Mouse (Mus musculus): ENCODE measurements around the gene Slc23a2.

Slc23a2 gene

DNA sequence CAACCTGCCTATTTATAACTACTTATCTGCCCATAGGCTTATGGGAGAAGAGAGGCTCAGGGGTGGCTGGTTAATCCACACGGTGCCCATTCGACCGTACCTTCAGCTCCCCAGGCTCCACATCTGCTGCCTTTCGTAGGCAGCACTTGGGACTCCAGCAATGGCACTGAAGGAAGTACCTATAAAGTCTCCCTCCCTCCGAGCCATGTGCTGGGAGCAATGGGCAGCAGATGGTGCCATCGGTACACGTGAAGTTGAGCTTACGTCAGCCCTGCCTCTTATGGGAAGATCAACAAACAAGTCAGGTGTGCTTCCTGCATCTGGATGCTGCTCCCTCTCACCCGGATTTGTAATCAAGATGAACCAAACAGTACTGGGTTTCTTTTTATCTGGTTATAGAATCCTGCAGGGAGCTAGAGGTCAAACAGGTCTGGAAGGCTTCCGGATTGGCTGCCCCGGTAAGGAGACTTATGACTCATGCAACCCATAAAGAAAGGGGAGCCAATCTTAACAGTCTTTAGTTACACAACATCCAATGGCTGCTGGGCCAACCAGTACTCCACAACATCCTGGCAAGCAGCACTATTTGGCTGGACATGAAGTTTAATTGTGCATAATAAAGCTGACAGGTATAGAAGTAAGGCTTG lies 80.6 kb downstream of the Slc23a2 start:
- TF ChIP-seq POU5F1 (IDR thresholded peaks at IDR 0.05; ENCODE audit: borderline replicate concordance, low read length): no peak
- TF ChIP-seq CTCF (conservative IDR thresholded peaks at IDR 0.05; ENCODE audit: low read length): no peak
- TF ChIP-seq NANOG (IDR thresholded peaks at IDR 0.05; ENCODE audit: borderline replicate concordance, low read length): no peak
- Histone ChIP-seq H3K27me3 (ENCODE audit: insufficient read depth, low read length) (no peaks in the 10 kb centered on the region), H3K4me3 (replicated peaks; ENCODE audit: low read length) (no peak overlapping the region), H3K4me1 (replicated peaks; ENCODE audit: low read depth, low read length) (peaks cover 20% of the 10 kb centered on the region), H3K9me3 (ENCODE audit: low read length) (no peaks in the 10 kb centered on the region), H3K36me3 (ENCODE audit: insufficient read depth, low read length) (peaks cover 86% of the 10 kb centered on the region)

DNA sequence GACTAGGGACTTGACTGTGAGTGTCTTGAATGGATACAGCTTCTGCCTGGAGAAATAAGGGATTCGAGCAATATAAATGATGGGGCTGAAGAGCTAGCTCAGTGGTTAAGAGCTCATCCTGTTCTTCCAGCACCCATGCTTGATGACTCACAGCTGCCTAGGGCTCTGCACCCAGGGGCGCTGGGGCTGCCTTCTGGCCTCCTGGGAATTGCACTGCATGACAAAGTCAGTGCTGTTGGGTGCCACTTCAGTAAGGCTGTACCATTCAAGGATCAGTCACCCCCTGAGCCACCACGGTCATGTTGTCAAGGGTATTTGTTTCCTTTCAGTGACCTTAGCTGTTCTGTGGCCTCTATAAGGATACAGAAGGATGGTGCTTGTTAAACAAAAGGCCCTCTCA lies 81.1 kb downstream of the Slc23a2 start:
- H3K36me3 ChIP-seq (ENCODE audit: insufficient read depth, low read length): peaks cover 86% of the 10 kb centered on the region
- no peaks in the 10 kb centered on the region for H3K9me3 ChIP-seq (ENCODE audit: low read length)
- peaks cover 20% of the 10 kb centered on the region for H3K4me1 ChIP-seq (replicated peaks; ENCODE audit: low read depth, low read length)
- H3K4me3 ChIP-seq (replicated peaks; ENCODE audit: low read length): no peak overlapping the region
- no peaks in the 10 kb centered on the region for H3K27me3 ChIP-seq (ENCODE audit: insufficient read depth, low read length)
- TF ChIP-seq POU5F1 (IDR thresholded peaks at IDR 0.05; ENCODE audit: borderline replicate concordance, low read length) (no peak), CTCF (conservative IDR thresholded peaks at IDR 0.05; ENCODE audit: low read length) (no peak), NANOG (IDR thresholded peaks at IDR 0.05; ENCODE audit: borderline replicate concordance, low read length) (no peak)

DNA sequence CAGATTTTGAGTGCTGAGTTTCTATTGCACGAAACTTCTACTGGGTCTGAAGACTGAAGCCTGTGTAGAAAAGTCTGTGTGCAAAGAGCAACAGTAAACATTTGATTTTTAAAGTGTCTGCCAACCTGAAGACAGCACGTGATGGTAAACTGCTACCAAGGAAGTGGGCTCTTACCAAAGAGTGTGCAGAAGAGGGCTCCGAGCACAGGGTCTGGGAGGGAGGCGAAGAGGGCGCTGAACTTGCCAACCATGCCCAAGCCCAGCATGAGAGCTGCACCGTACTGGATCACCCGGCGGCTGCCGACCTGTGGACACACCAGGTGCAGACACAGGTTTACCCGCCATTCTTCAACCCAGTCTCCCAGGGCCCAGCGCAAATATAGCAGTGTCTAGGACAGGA lies 83.0 kb downstream of the Slc23a2 start:
- Histone ChIP-seq H3K4me1 (replicated peaks; ENCODE audit: low read depth, low read length) (peaks cover 18% of the 10 kb centered on the region), H3K36me3 (ENCODE audit: insufficient read depth, low read length) (peaks cover 95% of the 10 kb centered on the region), H3K4me3 (replicated peaks; ENCODE audit: low read length) (no peak overlapping the region), H3K27me3 (ENCODE audit: insufficient read depth, low read length) (no peaks in the 10 kb centered on the region), H3K9me3 (ENCODE audit: low read length) (no peaks in the 10 kb centered on the region)
- TF ChIP-seq NANOG (IDR thresholded peaks at IDR 0.05; ENCODE audit: borderline replicate concordance, low read length): no peak
- TF ChIP-seq CTCF (conservative IDR thresholded peaks at IDR 0.05; ENCODE audit: low read length): no peak
- TF ChIP-seq POU5F1 (IDR thresholded peaks at IDR 0.05; ENCODE audit: borderline replicate concordance, low read length): no peak

DNA sequence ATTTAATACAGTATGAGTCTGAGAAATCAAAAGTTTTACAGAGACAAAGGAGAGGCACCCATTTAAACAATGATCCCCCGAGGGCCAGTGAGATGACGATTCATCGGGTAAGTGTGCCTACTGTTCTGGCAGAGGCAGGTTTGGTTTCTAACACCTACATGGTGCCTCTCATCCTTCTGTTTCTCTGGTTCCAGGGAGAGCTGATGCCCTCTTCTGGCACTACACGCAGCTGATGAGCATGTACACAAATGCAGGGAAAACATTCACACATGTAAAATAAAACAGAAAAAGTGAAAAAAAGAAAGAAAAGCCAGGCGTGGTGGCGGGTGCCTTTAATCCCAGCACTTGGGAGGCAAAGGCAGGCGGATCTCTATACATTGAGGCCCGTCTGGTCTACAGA lies 85.0 kb downstream of the Slc23a2 start:
- H3K4me3 ChIP-seq (replicated peaks; ENCODE audit: low read length): no peak overlapping the region
- H3K27me3 ChIP-seq (ENCODE audit: insufficient read depth, low read length): no peaks in the 10 kb centered on the region
- H3K36me3 ChIP-seq (ENCODE audit: insufficient read depth, low read length): peaks cover 95% of the 10 kb centered on the region
- TF ChIP-seq POU5F1 (IDR thresholded peaks at IDR 0.05; ENCODE audit: borderline replicate concordance, low read length) (no peak), CTCF (conservative IDR thresholded peaks at IDR 0.05; ENCODE audit: low read length) (no peak), NANOG (IDR thresholded peaks at IDR 0.05; ENCODE audit: borderline replicate concordance, low read length) (no peak)
- H3K4me1 ChIP-seq (replicated peaks; ENCODE audit: low read depth, low read length): peaks cover 16% of the 10 kb centered on the region
- no peaks in the 10 kb centered on the region for H3K9me3 ChIP-seq (ENCODE audit: low read length)

DNA sequence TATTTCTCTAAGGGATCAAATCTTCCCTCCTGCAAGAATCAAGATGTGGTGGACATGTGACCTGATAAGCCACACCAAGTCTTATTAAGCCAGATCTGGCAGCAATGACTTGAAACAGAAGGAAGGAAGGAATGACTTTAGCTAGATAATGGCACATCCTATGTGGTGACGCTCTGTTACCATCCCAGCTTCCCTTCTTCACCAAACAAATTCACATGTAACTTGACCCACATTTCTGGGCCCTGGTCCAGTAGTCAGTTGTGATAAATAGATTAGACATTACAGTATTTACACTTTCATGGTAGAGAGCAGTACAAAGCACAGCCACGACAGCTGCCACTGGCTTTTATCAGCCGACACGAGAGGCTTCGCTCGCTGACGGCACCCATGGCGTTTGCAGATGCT lies 89.6 kb downstream of the Slc23a2 start:
- TF ChIP-seq NANOG (IDR thresholded peaks at IDR 0.05; ENCODE audit: borderline replicate concordance, low read length) (no peak), CTCF (conservative IDR thresholded peaks at IDR 0.05; ENCODE audit: low read length) (no peak), POU5F1 (IDR thresholded peaks at IDR 0.05; ENCODE audit: borderline replicate concordance, low read length) (no peak)
- Histone ChIP-seq H3K36me3 (ENCODE audit: insufficient read depth, low read length) (peaks cover 74% of the 10 kb centered on the region), H3K4me3 (replicated peaks; ENCODE audit: low read length) (no peak overlapping the region), H3K9me3 (ENCODE audit: low read length) (no peaks in the 10 kb centered on the region), H3K4me1 (replicated peaks; ENCODE audit: low read depth, low read length) (peaks cover 6% of the 10 kb centered on the region), H3K27me3 (ENCODE audit: insufficient read depth, low read length) (no peaks in the 10 kb centered on the region)

DNA sequence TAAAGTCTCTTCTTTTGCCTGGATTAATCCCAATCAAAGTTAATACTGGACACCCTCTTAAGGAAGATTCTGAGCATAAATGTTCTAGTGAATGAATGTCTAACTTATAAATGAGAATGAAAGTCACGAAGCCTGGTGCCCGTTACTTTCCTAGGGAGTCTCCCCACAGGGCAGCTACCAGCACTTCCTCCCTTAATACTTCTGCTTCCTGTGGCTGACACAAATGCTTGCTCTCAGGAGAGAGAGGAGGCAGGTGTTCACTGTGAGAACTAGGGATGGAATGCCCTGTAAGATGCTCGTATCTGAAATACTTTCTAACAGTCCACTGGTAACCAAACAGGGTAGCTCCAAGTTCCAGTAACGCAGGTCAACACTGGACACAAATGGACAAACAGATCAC lies 91.1 kb downstream of the Slc23a2 start:
- Histone ChIP-seq H3K4me1 (replicated peaks; ENCODE audit: low read depth, low read length) (peaks cover 5% of the 10 kb centered on the region; the same call in 1 of the 2 replicates), H3K27me3 (ENCODE audit: insufficient read depth, low read length) (no peaks in the 10 kb centered on the region), H3K9me3 (ENCODE audit: low read length) (no peaks in the 10 kb centered on the region), H3K4me3 (replicated peaks; ENCODE audit: low read length) (no peak overlapping the region), H3K36me3 (ENCODE audit: insufficient read depth, low read length) (peaks cover 60% of the 10 kb centered on the region)
- no peak for TF ChIP-seq POU5F1 (IDR thresholded peaks at IDR 0.05; ENCODE audit: borderline replicate concordance, low read length)
- no peak for TF ChIP-seq NANOG (IDR thresholded peaks at IDR 0.05; ENCODE audit: borderline replicate concordance, low read length)

DNA sequence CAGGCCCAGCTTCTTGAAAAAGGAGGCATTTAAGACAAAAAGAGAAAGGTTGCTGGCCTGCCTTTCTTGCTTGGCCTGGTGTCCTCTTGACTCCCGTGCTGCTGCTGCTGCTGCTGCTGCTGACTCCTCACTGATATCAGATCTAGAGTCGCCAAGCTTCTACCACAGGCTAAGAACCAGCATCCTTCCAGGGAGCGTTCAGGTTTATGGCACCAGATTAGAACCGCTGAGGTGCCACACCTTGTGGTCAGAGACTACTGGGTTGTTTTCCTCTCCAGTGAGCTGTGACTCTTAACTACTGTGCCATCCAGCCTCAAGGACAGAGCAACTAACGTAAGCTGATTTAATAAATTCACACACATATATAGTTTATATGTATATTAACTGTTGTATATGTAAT lies 93.1 kb downstream of the Slc23a2 start:
- H3K36me3 ChIP-seq (ENCODE audit: insufficient read depth, low read length): peaks cover 39% of the 10 kb centered on the region
- no peaks in the 10 kb centered on the region for H3K27me3 ChIP-seq (ENCODE audit: insufficient read depth, low read length)
- H3K4me3 ChIP-seq (replicated peaks; ENCODE audit: low read length): no peak overlapping the region
- H3K9me3 ChIP-seq (ENCODE audit: low read length): no peaks in the 10 kb centered on the region
- H3K4me1 ChIP-seq (replicated peaks; ENCODE audit: low read depth, low read length): peaks cover 12% of the 10 kb centered on the region
- no peak for TF ChIP-seq CTCF (conservative IDR thresholded peaks at IDR 0.05; ENCODE audit: low read length)
- TF ChIP-seq POU5F1 (IDR thresholded peaks at IDR 0.05; ENCODE audit: borderline replicate concordance, low read length): no peak
- no peak for TF ChIP-seq NANOG (IDR thresholded peaks at IDR 0.05; ENCODE audit: borderline replicate concordance, low read length)

DNA sequence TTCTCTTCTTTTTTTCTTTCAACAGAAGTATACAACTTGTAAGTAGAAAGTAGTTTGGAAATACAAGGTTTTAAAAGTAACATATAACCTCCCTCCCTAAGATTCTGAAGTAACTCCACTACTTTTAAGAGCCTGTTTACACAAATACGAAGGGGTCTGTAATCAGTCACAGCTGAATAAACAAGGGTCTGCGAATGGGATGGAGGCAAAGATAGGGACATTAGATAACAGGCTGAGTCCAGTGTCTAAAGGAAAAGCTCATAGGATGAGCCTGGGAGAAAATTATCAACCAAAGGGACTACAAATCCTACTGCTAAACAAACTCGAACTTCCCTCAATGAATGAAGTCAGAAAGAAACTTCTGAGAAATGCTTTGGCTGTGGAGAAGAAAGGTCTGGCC lies 95.0 kb downstream of the Slc23a2 start:
- Histone ChIP-seq H3K9me3 (ENCODE audit: low read length) (no peaks in the 10 kb centered on the region), H3K36me3 (ENCODE audit: insufficient read depth, low read length) (peaks cover 20% of the 10 kb centered on the region), H3K4me1 (replicated peaks; ENCODE audit: low read depth, low read length) (peaks cover 18% of the 10 kb centered on the region), H3K27me3 (ENCODE audit: insufficient read depth, low read length) (no peaks in the 10 kb centered on the region), H3K4me3 (replicated peaks; ENCODE audit: low read length) (no peak overlapping the region)
- TF ChIP-seq POU5F1 (IDR thresholded peaks at IDR 0.05; ENCODE audit: borderline replicate concordance, low read length): no peak
- no peak for TF ChIP-seq NANOG (IDR thresholded peaks at IDR 0.05; ENCODE audit: borderline replicate concordance, low read length)
- no peak for TF ChIP-seq CTCF (conservative IDR thresholded peaks at IDR 0.05; ENCODE audit: low read length)

DNA sequence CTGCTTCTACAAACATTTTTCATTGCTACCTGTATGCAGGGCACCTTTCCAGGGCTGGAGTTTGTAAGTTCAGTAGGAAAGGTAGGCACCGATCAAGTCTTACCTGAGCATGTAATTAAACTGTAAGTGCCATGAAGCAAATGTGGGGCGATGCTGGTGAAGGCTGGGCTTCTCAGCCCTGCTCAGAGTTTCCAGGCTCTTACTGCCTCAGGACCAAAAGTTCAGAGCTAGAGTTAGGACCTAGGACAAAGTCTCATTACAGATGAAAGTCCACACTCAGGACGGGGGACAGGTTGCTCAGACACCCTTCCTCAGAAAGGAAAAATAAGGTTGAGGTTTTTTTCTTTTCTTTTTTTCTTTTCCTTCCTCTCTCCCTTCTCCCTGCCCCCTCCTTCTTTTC lies 95.4 kb downstream of the Slc23a2 start:
- H3K36me3 ChIP-seq (ENCODE audit: insufficient read depth, low read length): peaks cover 16% of the 10 kb centered on the region
- no peaks in the 10 kb centered on the region for H3K9me3 ChIP-seq (ENCODE audit: low read length)
- no peak for TF ChIP-seq CTCF (conservative IDR thresholded peaks at IDR 0.05; ENCODE audit: low read length)
- no peak for TF ChIP-seq POU5F1 (IDR thresholded peaks at IDR 0.05; ENCODE audit: borderline replicate concordance, low read length)
- no peaks in the 10 kb centered on the region for H3K27me3 ChIP-seq (ENCODE audit: insufficient read depth, low read length)
- peaks cover 22% of the 10 kb centered on the region for H3K4me1 ChIP-seq (replicated peaks; ENCODE audit: low read depth, low read length)
- no peak overlapping the region for H3K4me3 ChIP-seq (replicated peaks; ENCODE audit: low read length)

All from E14TG2a.4 (cell line).